Mouse (Mus musculus): Measurements from ENCODE around the gene Ctbs. TPM values are rescaled to one million over a fixed set of nuclear protein-coding genes. Genes with fewer than 3 reads are reported as not detected.

The Ctbs gene
- total RNA-seq, 2 experiments from 2014 or later = 5.9 to 7.7 TPM

GRCm38 (mm10) chr3:146494941-146495340 is 45.3 kb downstream of the Ctbs start:
- no peak for DNase-seq (ENCODE audit: low spot score in 2 of 2)

- DNase-seq (ENCODE audit: low spot score in 2 of 2) = peak in 1 of 2 experiments; percentile 12
Observed at GRCm38 (mm10) chr3:146498989-146499388, 49.4 kb downstream of the Ctbs start.

GRCm38 (mm10) chr3:146499431-146500002 is 49.9 kb downstream of the Ctbs start, which contains the start of the genes Spata1 and Gng5:
Gene Spata1, minus strand, starts transcription at chr3:146499753.
Gene Gng5, plus strand, starts transcription at chr3:146499807.
- peak; percentile 30 to 57 for DNase-seq (ENCODE audit: low spot score in 2 of 2)

GRCm38 (mm10) chr3:146500003-146500809 is 50.6 kb downstream of the Ctbs start:
- peak in 1 of 2 experiments; percentile 19 for DNase-seq (ENCODE audit: low spot score in 2 of 2)

- DNase-seq (ENCODE audit: low spot score in 2 of 2) = no peak
Observed at GRCm38 (mm10) chr3:146500810-146501201, 51.2 kb downstream of the Ctbs start.

DNA sequence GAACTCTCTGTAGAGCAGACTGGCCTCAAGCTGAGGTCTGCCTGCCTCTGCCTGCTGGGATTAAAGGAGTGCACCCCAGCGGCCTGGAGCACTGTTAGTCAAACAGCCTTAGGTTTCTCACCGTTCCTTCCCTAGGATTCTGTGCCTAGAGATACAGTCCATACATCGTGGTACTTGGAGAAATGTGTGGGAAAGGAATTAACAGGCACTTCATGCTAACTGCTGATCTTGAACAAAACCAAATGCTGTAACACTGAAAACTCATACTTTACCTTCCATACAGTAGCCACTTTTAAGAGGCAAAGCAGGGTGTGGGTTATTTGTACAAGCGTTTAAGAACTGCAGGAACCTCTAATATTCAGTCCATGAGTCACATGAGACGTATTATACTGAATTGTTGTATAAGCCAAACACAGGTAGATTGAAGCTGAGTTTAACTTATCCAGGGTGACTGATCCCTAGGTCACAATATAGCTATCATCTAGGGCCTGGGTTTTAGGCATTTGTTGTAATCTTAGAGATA is 52.1 kb downstream of the Ctbs start:
- no peak for DNase-seq (ENCODE audit: low spot score in 2 of 2)

GRCm38 (mm10) chr3:146506711-146507110 is 57.1 kb downstream of the Ctbs start:
- no peak for DNase-seq (ENCODE audit: low spot score in 2 of 2)

Other genes with a start within 250 kb of the Ctbs start
- under 1 TPM; 0.33 to 0.45 TPM for gene Lpar3, start 228.8 kb upstream of the Ctbs start, total RNA-seq (2021)
- 100 to 1,000 TPM in 1 of 2 experiments, 10 to 100 TPM in 1; 97.4 to 105 TPM for gene Ssx2ip, start 45.2 kb upstream of the Ctbs start, total RNA-seq (2021)
- 1 to 10 TPM; 2.1 to 3.2 TPM for gene Spata1, start 50.0 kb downstream of the Ctbs start, total RNA-seq (2021)
- gene Gng5, start 50.0 kb downstream of the Ctbs start, total RNA-seq (2021) = 10 to 100 TPM; 40.1 to 45.0 TPM
- gene Rpf1, start 71.6 kb downstream of the Ctbs start, total RNA-seq (2021) = 10 to 100 TPM; 16.7 to 18.7 TPM
- under 1 TPM in 1 of 2 experiments, not detected in 1; 0.45 TPM for gene Uox, start 120.6 kb downstream of the Ctbs start, total RNA-seq (2021)
- gene Dnase2b, start 165.8 kb downstream of the Ctbs start, total RNA-seq (2021) = not detected
- not detected for gene 4930503B20Rik, start 201.5 kb downstream of the Ctbs start, total RNA-seq (2021)
- gene Samd13, start 235.8 kb downstream of the Ctbs start, total RNA-seq (2021) = not detected

All from layer of hippocampus, adult 18-20 months (tissue).